Mouse (Mus musculus) cerebellum, postnatal 4 days (tissue): Measurements from ENCODE around the gene Mrpl35.

ENCODE experiments used
- DNase-seq, 2 experiments: peaks; one replicate each; pipeline ENCODE4 v3.0.0; 2022; ENCODE audit warnings: low spot score in 2 of 2, mixed read lengths in 1 of 2

The Mrpl35 gene

DNA sequence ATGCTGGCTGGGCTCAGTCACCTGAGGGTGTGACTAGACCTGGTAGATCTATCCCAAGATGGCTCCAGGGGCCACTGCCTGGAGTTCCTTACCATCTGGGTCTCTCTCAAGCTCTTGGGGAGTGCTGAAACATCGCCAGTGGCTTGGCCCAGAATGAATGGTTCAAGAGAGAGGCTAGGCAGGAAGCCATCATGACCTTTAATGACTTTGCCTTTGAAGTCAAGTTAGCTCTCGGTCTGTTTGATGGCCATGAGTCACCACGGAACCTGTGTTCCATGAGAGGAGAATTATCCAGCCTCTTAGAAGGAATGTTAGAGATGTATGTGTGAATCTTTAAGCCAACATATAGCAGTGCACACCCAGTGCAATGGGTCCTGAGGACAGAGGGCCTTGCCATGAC, 27.4 kb downstream of the Mrpl35 start:
- no peak for DNase-seq

DNA sequence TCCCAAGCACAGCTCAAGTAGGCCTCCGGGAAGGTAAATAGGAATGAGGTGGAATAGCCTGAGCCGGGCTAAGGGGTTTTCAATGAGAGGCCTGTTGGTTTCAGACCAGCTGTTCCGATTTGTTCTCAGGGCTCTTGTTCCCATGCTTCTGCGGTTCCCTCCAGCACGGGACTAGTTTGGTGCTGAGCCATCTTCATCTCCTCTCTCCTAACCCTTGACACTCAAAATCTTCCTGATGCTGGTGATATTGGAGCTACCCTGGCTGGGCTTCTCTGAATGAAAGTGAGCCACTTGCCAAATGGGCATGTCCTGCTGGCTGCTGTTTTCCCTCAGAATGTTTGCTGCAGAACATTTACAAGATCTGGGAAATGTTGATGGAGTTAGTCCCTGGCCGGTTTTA, 35.0 kb downstream of the Mrpl35 start:
- DNase-seq, result no peak

DNA sequence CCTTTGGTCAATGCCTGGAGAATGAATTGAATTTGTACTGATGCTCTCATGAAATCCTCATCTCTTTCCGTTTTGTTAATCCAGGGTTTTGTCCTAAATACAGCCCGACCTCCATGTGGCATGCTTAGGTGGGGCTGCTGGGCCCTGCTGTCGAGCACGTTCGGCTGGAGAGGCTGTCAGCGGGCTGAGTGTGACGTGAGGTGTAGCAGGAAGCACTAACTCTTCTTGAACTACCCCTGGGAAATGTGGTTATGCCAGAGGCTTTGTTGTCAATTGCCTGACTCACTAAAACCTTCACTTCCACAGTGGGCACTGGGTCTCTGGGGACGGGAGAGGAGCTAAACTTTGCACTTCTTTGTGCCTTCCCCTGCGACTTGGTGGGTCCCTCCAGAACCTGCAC, 38.4 kb downstream of the Mrpl35 start:
- no peak for DNase-seq

DNA sequence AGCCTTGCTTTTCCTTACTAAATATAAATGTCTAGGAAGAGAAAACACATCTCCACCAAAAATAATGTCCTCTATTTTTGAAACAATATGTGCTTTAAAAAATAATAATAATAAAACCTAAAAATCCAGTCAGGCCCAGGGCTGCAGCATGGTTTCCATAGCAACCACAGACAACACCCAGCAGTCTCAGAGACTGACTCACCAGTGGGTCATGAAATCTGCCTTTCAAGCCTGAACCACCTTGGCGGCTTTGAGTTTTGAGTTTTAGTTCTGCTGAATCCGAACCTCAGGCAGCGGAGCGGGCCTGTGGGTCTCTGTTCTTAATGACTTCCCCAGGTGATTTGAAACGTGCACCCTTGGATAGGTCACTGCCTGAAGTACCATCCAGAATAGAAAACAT, 43.6 kb downstream of the Mrpl35 start:
- DNase-seq, result no peak

DNA sequence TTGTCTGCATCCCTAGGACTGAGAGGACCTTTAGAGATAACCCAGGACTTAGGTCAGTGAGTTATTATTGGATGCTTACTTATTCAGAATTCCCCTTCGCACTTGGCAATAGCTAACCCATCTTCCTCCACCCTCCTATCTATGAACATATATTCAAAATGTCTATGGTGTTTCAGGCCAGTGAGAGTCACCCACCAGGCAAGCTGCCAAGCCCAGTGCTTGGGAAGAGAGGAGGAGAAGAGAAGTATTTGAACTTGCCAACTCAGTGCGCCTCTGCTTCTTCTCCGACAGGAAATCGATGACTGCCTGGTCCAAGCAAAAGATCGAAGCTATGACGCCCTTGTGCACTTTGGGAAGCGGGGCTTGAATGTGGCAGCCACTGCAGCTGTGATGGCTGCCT, 46.3 kb downstream of the Mrpl35 start:
- DNase-seq, result no peak

DNA sequence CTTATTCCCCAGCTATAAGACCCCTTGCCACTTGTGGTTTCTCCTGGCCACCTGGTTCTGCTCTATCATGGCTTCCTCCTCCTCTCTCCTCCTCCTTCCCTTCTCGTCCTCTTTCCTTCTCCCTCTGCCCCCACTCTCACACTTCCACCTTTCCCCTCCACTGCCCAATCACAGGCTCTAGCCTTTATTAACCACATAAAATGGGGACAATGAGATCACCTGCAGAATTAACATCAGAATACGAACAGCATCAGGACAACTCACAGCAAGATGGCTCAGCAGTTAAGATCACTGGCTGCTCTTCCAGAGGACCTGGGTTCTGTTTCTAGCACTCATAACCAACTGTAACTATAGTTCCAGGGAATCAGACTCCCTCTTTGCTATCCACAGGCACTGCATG, 46.9 kb downstream of the Mrpl35 start:
- no peak for DNase-seq

DNA sequence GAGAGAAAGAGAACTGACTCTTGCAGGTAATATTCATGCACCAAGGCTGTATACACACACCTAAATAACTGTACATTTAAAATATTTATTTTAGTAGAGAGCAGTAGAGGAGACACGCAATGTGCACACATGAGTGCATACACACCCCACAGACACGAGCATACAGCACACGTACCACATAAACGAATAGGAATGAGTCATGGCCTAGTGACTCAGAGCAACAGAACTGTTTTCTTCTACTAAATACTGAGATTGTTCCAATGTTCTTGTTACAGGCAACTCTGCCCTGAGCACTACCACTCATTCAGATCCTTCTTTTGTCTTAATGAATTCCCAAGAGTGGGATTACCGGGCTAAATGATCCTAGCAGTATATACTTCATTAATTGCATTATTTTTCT, 48.8 kb downstream of the Mrpl35 start:
- no peak for DNase-seq

DNA sequence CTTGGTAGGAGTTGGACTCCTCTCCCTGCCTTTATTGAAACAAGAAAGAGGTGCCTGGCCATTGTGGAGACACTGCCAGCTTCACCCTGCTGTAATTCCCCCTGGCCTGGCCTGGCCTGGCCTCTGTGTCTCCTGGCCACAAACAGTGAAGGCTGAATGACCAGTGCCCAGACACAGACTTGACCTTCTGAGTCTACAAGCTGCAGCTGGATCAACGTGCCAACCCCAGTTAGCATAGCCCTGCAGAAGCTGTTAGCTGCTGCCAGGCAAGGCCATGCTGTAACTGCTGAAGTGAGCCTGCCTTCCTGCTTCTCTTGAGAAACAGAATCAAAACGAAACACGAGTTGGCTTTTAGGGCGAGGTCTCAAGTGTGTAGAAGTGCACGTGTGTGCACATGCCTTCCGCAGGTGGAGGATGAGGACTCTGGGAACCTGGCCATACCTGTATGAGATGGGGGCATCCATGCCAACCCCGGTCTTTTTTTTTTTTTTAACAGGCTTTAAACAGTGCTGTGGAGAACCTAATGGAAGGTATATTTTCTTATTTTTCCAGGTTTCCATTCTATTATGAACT, 54.0 kb downstream of the Mrpl35 start:
- DNase-seq, result no peak

DNA sequence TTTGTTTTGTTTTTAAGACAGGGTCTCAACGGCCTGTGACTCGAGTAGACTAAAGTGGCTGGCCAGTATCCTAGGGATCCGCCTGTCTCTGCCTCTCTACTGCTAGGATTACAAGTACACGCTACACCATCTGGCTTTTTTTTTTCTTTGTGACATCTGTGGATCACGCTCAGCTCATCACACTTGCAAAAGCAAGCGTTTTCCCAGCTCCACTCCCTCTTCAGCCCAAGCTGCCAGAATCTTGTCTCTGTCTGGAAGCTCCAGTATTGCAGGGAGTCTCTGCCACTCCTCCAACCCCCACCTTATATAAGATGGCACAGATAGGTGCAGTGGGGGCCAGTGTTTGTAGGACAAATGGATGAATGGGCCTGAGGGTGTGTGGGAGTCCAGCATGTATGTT, 54.6 kb downstream of the Mrpl35 start:
- DNase-seq, result no peak

DNA sequence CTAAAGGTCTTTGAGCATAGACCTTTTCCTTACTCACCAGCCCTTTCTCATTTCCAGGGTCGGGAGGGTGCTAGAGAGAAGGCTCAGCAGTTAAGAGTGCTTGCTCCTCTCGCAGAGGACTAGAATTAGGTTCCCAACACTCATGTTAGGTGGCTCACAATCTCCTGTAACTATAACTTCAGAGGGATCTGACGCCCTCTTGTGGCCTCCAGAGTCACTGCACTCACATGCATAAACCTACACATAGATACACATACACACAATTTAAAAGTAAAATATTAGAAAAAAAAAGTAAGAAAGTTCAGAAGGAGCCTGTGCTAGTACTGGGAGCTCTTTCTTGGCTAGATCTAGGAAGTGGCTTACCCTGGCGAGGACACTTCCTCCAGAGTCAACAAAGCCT, 55.5 kb downstream of the Mrpl35 start:
- no peak for DNase-seq

DNA sequence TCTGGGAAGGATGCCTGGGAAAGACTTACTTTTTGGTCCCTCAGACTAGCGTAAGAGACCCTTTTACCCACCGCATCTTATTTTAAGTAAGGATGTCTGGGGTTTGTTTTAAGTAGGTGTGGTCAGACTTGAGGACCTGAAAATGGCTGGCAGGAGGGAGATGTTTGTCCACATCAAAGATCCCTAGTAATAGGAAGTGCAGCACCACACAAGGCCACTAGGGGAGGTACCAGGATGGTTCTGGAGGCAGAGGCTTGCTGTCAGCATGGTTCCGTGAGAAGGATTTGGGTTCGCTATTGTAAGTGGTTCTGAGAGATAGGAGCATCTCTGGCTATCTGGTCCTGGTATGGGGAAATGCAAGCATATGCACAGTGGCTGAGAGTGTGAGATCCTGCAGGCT, 55.9 kb downstream of the Mrpl35 start:
- no peak for DNase-seq

DNA sequence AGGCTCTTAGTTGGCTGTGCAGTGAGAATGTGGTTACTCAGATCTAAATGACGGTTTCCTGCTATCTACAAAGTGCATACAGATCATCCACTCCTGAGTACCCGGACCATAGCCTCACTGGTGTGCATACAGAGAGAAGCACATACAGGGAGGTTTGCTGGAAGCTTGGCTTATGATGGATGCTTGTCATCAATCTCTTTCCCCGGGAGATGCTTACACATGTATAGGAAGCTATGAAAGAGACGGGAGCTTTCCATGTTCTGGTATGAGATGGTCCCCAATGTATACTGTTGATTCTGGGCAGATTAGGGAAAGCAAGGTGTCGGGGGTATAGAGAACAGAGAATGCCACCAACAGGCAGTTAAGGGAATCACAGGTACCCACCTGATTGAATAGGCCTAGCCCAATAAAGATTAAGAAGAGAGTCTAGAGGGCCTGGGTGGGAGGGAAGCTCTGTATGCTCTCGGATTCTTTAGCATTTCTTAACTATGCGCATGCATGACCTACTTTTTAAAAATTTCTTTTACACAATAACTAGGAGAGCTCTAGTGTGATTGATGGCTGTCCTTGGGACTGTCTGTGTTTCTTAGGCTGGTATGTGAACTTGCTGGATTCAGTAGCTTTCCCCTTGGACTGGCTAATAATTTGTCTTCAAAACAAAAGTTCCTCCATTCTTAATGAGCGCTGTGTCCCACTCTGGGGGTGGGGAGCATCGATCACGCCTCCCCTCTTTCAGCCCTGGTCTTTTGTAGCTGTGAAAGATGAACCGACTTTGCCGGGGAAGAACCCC, 56.7 kb downstream of the Mrpl35 start:
- DNase-seq, result no peak

DNA sequence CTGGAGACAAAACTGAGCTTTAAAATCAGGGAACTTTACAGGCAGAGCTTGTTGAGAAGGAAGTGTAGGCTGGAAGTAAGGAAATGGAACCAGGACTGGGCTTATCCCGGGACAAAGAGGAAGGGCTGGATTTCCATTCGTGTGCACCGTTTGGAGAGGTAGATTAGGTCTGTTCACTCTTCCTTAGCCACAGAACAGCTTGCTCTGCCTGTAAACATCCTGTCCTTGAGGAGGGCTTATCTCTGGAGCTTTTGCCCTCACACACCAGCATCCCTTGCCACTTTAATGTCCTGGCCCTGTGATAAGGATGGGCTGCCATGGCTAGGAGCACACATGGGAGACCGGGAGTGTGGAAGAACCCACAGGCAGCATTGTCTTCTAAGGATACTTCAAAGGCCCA, 59.0 kb downstream of the Mrpl35 start:
- no peak for DNase-seq
